ENCODE assay signal across 7 mouse cellular contexts in the genomic region with DNA sequence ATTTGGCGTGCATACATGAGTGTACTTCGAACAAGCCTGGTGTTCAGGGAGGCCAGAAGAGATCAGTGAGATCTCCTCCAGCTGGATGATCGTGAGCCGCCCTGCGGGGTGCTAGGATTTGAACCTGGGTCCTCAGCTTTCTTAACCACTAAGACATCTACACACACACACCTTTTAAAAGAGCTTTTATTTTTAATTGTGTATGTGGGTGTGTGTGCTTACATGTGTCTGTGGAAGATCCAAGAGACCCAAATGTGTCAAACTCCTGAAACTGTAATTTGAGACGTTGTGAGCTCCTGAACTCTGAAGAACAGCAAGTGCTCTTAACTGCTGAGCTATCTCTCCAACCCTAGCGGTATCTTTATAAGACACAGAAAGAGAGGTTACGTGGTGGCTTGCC. TPM values are rescaled to one million over a fixed set of nuclear protein-coding genes. Genes with fewer than 3 reads are reported as not detected.
DNase-seq lines count a peak whose midpoint lies in the region; ATAC-seq and TF ChIP-seq lines count a peak whose summit lies in the region.

No protein-coding gene starts in this region.

- TF ChIP-seq EP300 in liver, embryonic 14.5 days (IDR thresholded peaks at IDR 0.05; ENCODE audit: low read depth): no peak

- TF ChIP-seq POLR2A in spleen, adult 2 months (IDR thresholded peaks at IDR 0.05; ENCODE audit: low read depth, low read length): no peak

- no peak for TF ChIP-seq CTCF in spleen, adult 2 months (IDR thresholded peaks at IDR 0.05; ENCODE audit: extremely low read depth, insufficient read depth, insufficient read length, insufficient replicate concordance)
- no peak for TF ChIP-seq CTCF in liver, embryonic 14.5 days (IDR thresholded peaks at IDR 0.05; ENCODE audit: low read depth)

- H3K27me3 ChIP-seq in spleen, adult 2 months (ENCODE audit: control insufficient read depth, insufficient read depth, low read length): no peaks in the 10 kb centered on the region
- H3K27me3 ChIP-seq in forebrain, embryonic 13.5 days: no peaks in the 10 kb centered on the region
- H3K27me3 ChIP-seq in liver, embryonic 14.5 days (ENCODE audit: control insufficient read depth, insufficient read depth, low read length): no peaks in the 10 kb centered on the region

- WGBS in spleen, adult 2 months: 56% methylated on average over 8 of the region's 8 CpGs
- WGBS in forebrain, embryonic 13.5 days: 56% methylated on average over 8 of the region's 8 CpGs
- 21% methylated on average over 8 of the region's 8 CpGs for WGBS in liver, embryonic 14.5 days (ENCODE audit: insufficient replicate concordance)

- H3K9ac ChIP-seq in forebrain, embryonic 13.5 days: peak overlapping the region; percentile 68; the same call in 1 of the 2 replicates
- peak overlapping the region; percentile 66 for H3K9ac ChIP-seq in liver, embryonic 14.5 days (replicated peaks)

- DNase-seq in spleen, adult 2 months (ENCODE audit: low read depth in 1 of 2, low spot score in 2 of 2): no peak
- no peak for DNase-seq in spleen, adult 12 weeks (ENCODE audit: low spot score)
- DNase-seq in liver, embryonic 14.5 days (ENCODE audit: low read depth in 3 of 3, low spot score in 3 of 3): no peak
- DNase-seq in urinary bladder, postnatal 14 days (ENCODE audit: low spot score): no peak
- DNase-seq in right cerebral cortex, adult 18-20 months: no peak
- DNase-seq in left cerebral cortex, adult 11 months (ENCODE audit: low spot score): no peak

- H3K36me3 ChIP-seq in spleen, adult 2 months (ENCODE audit: control insufficient read depth, insufficient read depth, low read length): no peaks in the 10 kb centered on the region
- peaks cover 2% of the 10 kb centered on the region; the same call in 1 of the 2 replicates for H3K36me3 ChIP-seq in forebrain, embryonic 13.5 days (ENCODE audit: poor library complexity, severe bottlenecking)
- no peaks in the 10 kb centered on the region for H3K36me3 ChIP-seq in liver, embryonic 14.5 days (replicated peaks; ENCODE audit: control insufficient read depth, insufficient read depth, low read depth)

- peak overlapping the region; percentile 91; the same call in 1 of the 2 replicates for H3K4me3 ChIP-seq in spleen, adult 2 months (ENCODE audit: extremely low read depth, insufficient read depth, insufficient read length)
- H3K4me3 ChIP-seq in forebrain, embryonic 13.5 days: peak overlapping the region; percentile 57
- peak overlapping the region; percentile 71 to 82 for H3K4me3 ChIP-seq in liver, embryonic 14.5 days (ENCODE audit: insufficient read depth in 1 of 2, low read depth in 2 of 2, low read length in 2 of 2)

- H3K9me3 ChIP-seq in forebrain, embryonic 13.5 days (replicated peaks): no peaks in the 10 kb centered on the region
- no peaks in the 10 kb centered on the region for H3K9me3 ChIP-seq in liver, embryonic 14.5 days (ENCODE audit: control insufficient read depth, low read length)

- peak overlapping the region; percentile 64 for H3K4me2 ChIP-seq in forebrain, embryonic 13.5 days
- peak overlapping the region; percentile 84 for H3K4me2 ChIP-seq in liver, embryonic 14.5 days (ENCODE audit: low read depth)

- ATAC-seq in forebrain, embryonic 13.5 days: no peak
- ATAC-seq in liver, embryonic 14.5 days (ENCODE audit: insufficient read depth): no peak

- no peak overlapping the region for H3K27ac ChIP-seq in spleen, adult 2 months (ENCODE audit: insufficient read depth, low read length)
- no peak overlapping the region for H3K27ac ChIP-seq in forebrain, embryonic 13.5 days
- H3K27ac ChIP-seq in liver, embryonic 14.5 days: no peak overlapping the region

- H3K4me1 ChIP-seq in spleen, adult 2 months (ENCODE audit: control insufficient read depth, insufficient read depth, insufficient read length): no peaks in the 10 kb centered on the region; the same call in 1 of the 2 replicates
- H3K4me1 ChIP-seq in forebrain, embryonic 13.5 days: peaks cover 14% of the 10 kb centered on the region
- H3K4me1 ChIP-seq in liver, embryonic 14.5 days (replicated peaks; ENCODE audit: control insufficient read depth in 2 of 2, insufficient read depth in 2 of 2, low read length in 1 of 2): peaks cover 10 to 32% of the 10 kb centered on the region in 2 experiments; a peak in 3 of 4 replicates

RNA-seq across cellular contexts. Expression of gene Dcaf4, which starts 0.8 kb away (rescaled TPM):
- 14.0 and 19.3 TPM in 2 replicates for polyA plus RNA-seq in spleen, adult 2 months (2012; rRNA removed)
- 34.7 and 37.2 TPM in 2 replicates for polyA plus RNA-seq in forebrain, embryonic 13.5 days (2015; fragmentation: Nextera tagmentation; extraction: Ambion mirVana)
- 9.4 and 9.5 TPM in 2 replicates for polyA plus RNA-seq in liver, embryonic 14.5 days (2012; rRNA removed)
- 9.8 and 12.6 TPM in 2 replicates for polyA plus RNA-seq in liver, embryonic 14.5 days (2014; fragmentation: Nextera tagmentation; extraction: Ambion mirVana)

RNA-seq across cellular contexts. Expression of gene Dpf3, which starts 33.6 kb away (rescaled TPM):
- polyA plus RNA-seq in spleen, adult 2 months (2012; rRNA removed): 1.6 and 1.7 TPM in 2 replicates
- 7.9 and 9.0 TPM in 2 replicates for polyA plus RNA-seq in forebrain, embryonic 13.5 days (2015; fragmentation: Nextera tagmentation; extraction: Ambion mirVana)
- 2.2 and 3.7 TPM in 2 replicates for polyA plus RNA-seq in liver, embryonic 14.5 days (2012; rRNA removed)
- polyA plus RNA-seq in liver, embryonic 14.5 days (2014; fragmentation: Nextera tagmentation; extraction: Ambion mirVana): 4.1 and 4.8 TPM in 2 replicates
